Mouse (Mus musculus) intestine, embryonic 14.5 days (tissue): ENCODE results near the gene Olfr427. TPM values are rescaled to one million over a fixed set of nuclear protein-coding genes. Genes with fewer than 3 reads are reported as not detected.

Experiments used
- polyA plus RNA-seq: library from polyadenylated mRNA; unstranded; fragments of >200 nt; fragmentation: Nextera tagmentation; extraction: Ambion mirVana; gene quantifications from 2 replicates; pipeline ENCODE4 v1.2.1, GENCODE M21; 2014

Olfr427 gene
- polyA plus RNA-seq, 1 experiment from 2014 or later, result not detected

Other genes starting within 250 kb of the Olfr427 start
- 0.64 and 0.83 TPM in 2 replicates for gene Ifi211, start 183.8 kb upstream of the Olfr427 start, polyA plus RNA-seq
- 2.0 and 3.0 TPM in 2 replicates for gene Mndal, start 154.4 kb upstream of the Olfr427 start, polyA plus RNA-seq
- 1.3 and 1.5 TPM in 2 replicates for gene Ifi203, start 154.2 kb upstream of the Olfr427 start, polyA plus RNA-seq
- gene Ifi202b, start 114.1 kb upstream of the Olfr427 start, polyA plus RNA-seq, result not detected in 2 replicates
- gene Ifi205, start 65.1 kb upstream of the Olfr427 start, polyA plus RNA-seq, result 0.69 and 0.88 TPM in 2 replicates
- gene Olfr433, start 56.2 kb upstream of the Olfr427 start, polyA plus RNA-seq, result 0.07 and 0.08 TPM in 2 replicates
- gene Olfr432, start 47.7 kb upstream of the Olfr427 start, polyA plus RNA-seq, result not detected in 2 replicates
- gene Olfr430, start 30.3 kb upstream of the Olfr427 start, polyA plus RNA-seq, result not detected in 2 replicates
- not detected in 2 replicates for gene Olfr429, start 12.6 kb upstream of the Olfr427 start, polyA plus RNA-seq
- gene Olfr231, start 24.3 kb downstream of the Olfr427 start, polyA plus RNA-seq, result not detected in 2 replicates
- not detected in 2 replicates for gene Olfr424, start 34.6 kb downstream of the Olfr427 start, polyA plus RNA-seq
- not detected in 2 replicates for gene Olfr420, start 58.7 kb downstream of the Olfr427 start, polyA plus RNA-seq
- gene Spta1, start 75.9 kb downstream of the Olfr427 start, polyA plus RNA-seq, result 0.68 and 0.79 TPM in 2 replicates
- not detected in 2 replicates for gene Olfr419, start 155.2 kb downstream of the Olfr427 start, polyA plus RNA-seq
- 0.23 TPM in 1 of 2 replicates, not detected in the other for gene Mptx1, start 233.6 kb downstream of the Olfr427 start, polyA plus RNA-seq